Comparison of ENCODE assay signal across 17 mouse cellular contexts in genomic region chr2:9691906-9692305, GRCm38 (mm10).
DNase-seq lines count a peak whose midpoint lies in the region; ATAC-seq and TF ChIP-seq lines count a peak whose summit lies in the region.
"Had no signal": no experiment of that assay in that cellular context is flagged by ENCODE, and none has a peak within 500 bp of the region (broad histone marks: within the 10 kb centered on the region; RNA-seq: fewer than 3 reads in every experiment).

No protein-coding gene starts in this region.

- H3K36me3 ChIP-seq in ES-E14 (ENCODE audit: control insufficient read depth, insufficient read depth, low read length, poor library complexity, severe bottlenecking): no peaks in the 10 kb centered on the region
- no peaks in the 10 kb centered on the region for H3K36me3 ChIP-seq in forebrain, embryonic 11.5 days (ENCODE audit: control insufficient read depth, insufficient read depth, low read length)
- H3K36me3 ChIP-seq in kidney, adult 2 months (ENCODE audit: control insufficient read depth, insufficient read depth, low read length): no peaks in the 10 kb centered on the region
- H3K36me3 ChIP-seq: forebrain, embryonic 12.5 days; heart, embryonic 13.5 days; hindbrain, embryonic 15.5 days had no signal

- TF ChIP-seq CTCF in kidney, adult 2 months (conservative IDR thresholded peaks at IDR 0.05; ENCODE audit: insufficient read depth, insufficient read length, low read depth, low read length): no peak

- H3K9me3 ChIP-seq in ES-E14 (ENCODE audit: control insufficient read depth, insufficient read depth, low read depth, low read length): no peaks in the 10 kb centered on the region
- H3K9me3 ChIP-seq in forebrain, embryonic 11.5 days (ENCODE audit: control insufficient read depth, low read length): no peaks in the 10 kb centered on the region
- H3K9me3 ChIP-seq: forebrain, embryonic 12.5 days; heart, embryonic 13.5 days; hindbrain, embryonic 15.5 days had no signal

- TF ChIP-seq POLR2A in kidney, adult 2 months (IDR thresholded peaks at IDR 0.05; ENCODE audit: low read depth, low read length): no peak

- in situ Hi-C loops in ES-E14 (cut with MboI; ENCODE audit: low sequenced_read_pairs in 2 of 2, unreplicated experiment in 2 of 2): no loop called here

- no peaks in the 10 kb centered on the region for H3K4me1 ChIP-seq in ES-E14 (ENCODE audit: control insufficient read depth in 2 of 2, insufficient read depth in 2 of 2, low read length in 2 of 2, poor library complexity in 1 of 2)
- H3K4me1 ChIP-seq in forebrain, embryonic 11.5 days (replicated peaks; ENCODE audit: control insufficient read depth, insufficient read depth, low read length): no peaks in the 10 kb centered on the region
- H3K4me1 ChIP-seq in kidney, adult 2 months (ENCODE audit: control insufficient read depth, insufficient read depth, low read length): no peaks in the 10 kb centered on the region
- H3K4me1 ChIP-seq: forebrain, embryonic 12.5 days; heart, embryonic 13.5 days; hindbrain, embryonic 15.5 days had no signal

- H3K4me2 ChIP-seq in forebrain, embryonic 11.5 days (ENCODE audit: low read depth, low read length, severe bottlenecking): no peak overlapping the region
- H3K4me2 ChIP-seq: forebrain, embryonic 12.5 days; heart, embryonic 13.5 days; hindbrain, embryonic 15.5 days had no signal

- H3K27ac ChIP-seq in ES-E14 (ENCODE audit: insufficient read depth, low read depth, low read length, poor library complexity, severe bottlenecking): peak overlapping the region; percentile 4; the same call in 1 of the 2 replicates
- H3K27ac ChIP-seq in forebrain, embryonic 11.5 days (ENCODE audit: low read depth, low read length): no peak overlapping the region
- no peak overlapping the region for H3K27ac ChIP-seq in kidney, adult 2 months (ENCODE audit: insufficient read depth, low read depth, low read length)
- H3K27ac ChIP-seq: forebrain, embryonic 12.5 days; heart, embryonic 13.5 days; hindbrain, embryonic 15.5 days had no signal

- H3K27me3 ChIP-seq in forebrain, embryonic 11.5 days (ENCODE audit: control insufficient read depth, insufficient read depth, low read length): no peaks in the 10 kb centered on the region
- no peaks in the 10 kb centered on the region for H3K27me3 ChIP-seq in kidney, adult 2 months (replicated peaks; ENCODE audit: control insufficient read depth, insufficient read depth, low read length)
- H3K27me3 ChIP-seq: forebrain, embryonic 12.5 days; heart, embryonic 13.5 days; hindbrain, embryonic 15.5 days had no signal

- DNase-seq in heart, adult 11 months: peak; percentile 57
- DNase-seq in heart, adult 9 months (ENCODE audit: low spot score in 2 of 2): no peak
- DNase-seq in ES-E14 (ENCODE audit: low read depth, low spot score): no peak
- peak; percentile 79 for DNase-seq in induced T-regulatory cell, adult 2 months (ENCODE audit: low read depth)
- no peak for DNase-seq in forebrain, embryonic 11.5 days (ENCODE audit: low spot score)
- no peak for DNase-seq in kidney, adult 2 months
- no peak for DNase-seq in testis, postnatal 10 days (ENCODE audit: low spot score)
- DNase-seq: adrenal gland, postnatal 14 days; cerebellum, adult 18-20 months; cerebellum, adult 9-11 months; gastrocnemius, postnatal 14 days; heart, postnatal 36 days; kidney, adult 11 months had no signal

- no peak for ATAC-seq in forebrain, embryonic 11.5 days (replicated peaks; ENCODE audit: low FRiP score)
- ATAC-seq: forebrain, embryonic 16.5 days had no signal

- no peak overlapping the region for H3K4me3 ChIP-seq in ES-E14 (ENCODE audit: insufficient read depth in 1 of 2, low read depth in 1 of 2, low read length in 2 of 2, poor library complexity in 1 of 2, severe bottlenecking in 1 of 2)
- no peak overlapping the region for H3K4me3 ChIP-seq in forebrain, embryonic 11.5 days (ENCODE audit: low read depth, low read length)
- no peak overlapping the region for H3K4me3 ChIP-seq in kidney, adult 2 months (ENCODE audit: insufficient read depth, low read depth, low read length)
- H3K4me3 ChIP-seq: forebrain, embryonic 12.5 days; heart, embryonic 13.5 days; hindbrain, embryonic 15.5 days had no signal

- 87% methylated on average over 8 of the region's 8 CpGs for WGBS in forebrain, embryonic 11.5 days
- WGBS in kidney, adult 2 months: 62% methylated on average over 8 of the region's 8 CpGs

- H3K9ac ChIP-seq in ES-E14 (ENCODE audit: insufficient read depth, low read depth, low read length, poor library complexity, severe bottlenecking): no peak overlapping the region
- no peak overlapping the region for H3K9ac ChIP-seq in forebrain, embryonic 11.5 days (ENCODE audit: low read length)
- H3K9ac ChIP-seq: forebrain, embryonic 12.5 days; heart, embryonic 13.5 days; hindbrain, embryonic 15.5 days had no signal

TF ChIP-seq in ES-E14, 5 proteins besides CTCF, POLR2A, EP300 and RAD21:
- TF ChIP-seq MAFK (IDR thresholded peaks at IDR 0.05; ENCODE audit: insufficient read depth, low read depth, low read length) (no peak), ZNF384 (IDR thresholded peaks at IDR 0.05; ENCODE audit: low read depth, low read length) (no peak), ZC3H11A (IDR thresholded peaks at IDR 0.05; ENCODE audit: borderline replicate concordance, low read depth, low read length) (no peak), CHD2 (IDR thresholded peaks at IDR 0.05; ENCODE audit: low read depth, low read length) (no peak), HCFC1 (IDR thresholded peaks at IDR 0.05; ENCODE audit: borderline replicate concordance, insufficient read depth, low read length) (no peak)

Comparison
In these comparisons a context has a peak if more than half of its experiments do, and no peak if none do; other contexts are left out.
1. DNase-seq: peak in heart, adult 11 months (single experiment) and induced T-regulatory cell, adult 2 months (single experiment); none in heart, adult 9 months (0 of 2), ES-E14 (single experiment), forebrain, embryonic 11.5 days (single experiment), kidney, adult 2 months (single experiment) and testis, postnatal 10 days (single experiment).